In genomic region chr15:27783541-27784125, GRCm38 (mm10) we compare ENCODE assay signal across 8 mouse cellular contexts.
DNase-seq lines count a peak whose midpoint lies in the region; ATAC-seq lines count a peak whose summit lies in the region.

No protein-coding gene starts in this region.

- peak overlapping the region; percentile 93 for H3K27ac ChIP-seq in limb, embryonic 10.5 days

- no peaks in the 10 kb centered on the region for H3K27me3 ChIP-seq in limb, embryonic 10.5 days (ENCODE audit: low read depth, poor library complexity, severe bottlenecking)

- H3K9me3 ChIP-seq in limb, embryonic 10.5 days (replicated peaks): no peaks in the 10 kb centered on the region

- DNase-seq in c-Kit-positive CD71-negative TER-119-negative erythroid progenitor cells, embryonic 14.5 days (ENCODE audit: low read depth): peak; percentile 26
- peak; percentile 57 to 61 for DNase-seq in heart, postnatal 10 days
- DNase-seq in limb, embryonic 10.5 days (ENCODE audit: low spot score): no peak
- DNase-seq in testis, postnatal 14 days (ENCODE audit: low spot score): peak; percentile 63
- DNase-seq in urinary bladder, postnatal 14 days (ENCODE audit: low spot score): no peak
- DNase-seq in left cerebral cortex, postnatal 4 days: no peak

- WGBS in limb, embryonic 10.5 days: 26% methylated on average over 12 of the region's 12 CpGs

- H3K4me3 ChIP-seq in limb, embryonic 10.5 days: peak overlapping the region; percentile 71

- peaks cover 6% of the 10 kb centered on the region for H3K36me3 ChIP-seq in limb, embryonic 10.5 days

- peaks cover 100% of the 10 kb centered on the region for H3K4me1 ChIP-seq in limb, embryonic 10.5 days

- intact Hi-C loops in heart, postnatal 10 days (cut with DNase I): loop anchor here (2.0 to 10.0 kb wide), 2 partner anchors 17 to 241 kb away; partner anchors contain the start of gene Trio
- intact Hi-C loops in left cerebral cortex, postnatal 4 days (cut with DNase I): no loop called here

- peak; percentile 60 for ATAC-seq in CD4-positive, CD25-positive, alpha-beta regulatory T cell, adult 4 months
- peak; percentile 68 for ATAC-seq in megakaryocyte-erythroid progenitor cell, adult 5-6 weeks (replicated peaks; ENCODE audit: low FRiP score, low TSS enrichment, poor library complexity, severe bottlenecking)

Comparison
In these comparisons a context has a peak if more than half of its experiments do, and no peak if none do; other contexts are left out.
1. DNase-seq: peak in c-Kit-positive CD71-negative TER-119-negative erythroid progenitor cells, embryonic 14.5 days (single experiment), heart, postnatal 10 days (2 of 2) and testis, postnatal 14 days (single experiment); none in limb, embryonic 10.5 days (single experiment), urinary bladder, postnatal 14 days (single experiment) and left cerebral cortex, postnatal 4 days (single experiment).